Mouse (Mus musculus) kidney, postnatal 25 days (tissue): ENCODE data around the gene Fgfr2.

Experiments used
- DNase-seq, 2 experiments: peaks; one replicate each; pipeline ENCODE4 v3.0.0; 2021; ENCODE audit warnings: mixed read lengths in 2 of 2

The Fgfr2 gene

DNA sequence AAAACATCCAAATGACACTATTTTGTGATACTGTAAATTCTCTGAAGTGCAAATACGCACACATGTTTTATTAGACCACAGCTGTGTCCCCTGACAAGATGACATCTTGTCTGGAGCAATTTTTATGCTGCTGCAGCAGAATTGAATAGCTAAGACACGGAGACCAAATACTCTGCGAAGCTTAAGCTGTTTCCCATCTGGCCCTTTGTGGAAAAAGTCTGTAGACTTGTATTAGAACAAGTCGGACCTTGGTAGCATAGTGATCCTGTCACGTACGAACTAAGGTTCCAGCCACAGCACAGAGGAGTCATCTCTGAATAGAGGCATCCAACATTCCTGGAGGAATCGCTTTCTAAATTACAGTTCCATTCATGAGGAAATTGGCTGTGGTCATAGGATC, 2138.9 kb downstream of the Fgfr2 start:
- no peak for DNase-seq

DNA sequence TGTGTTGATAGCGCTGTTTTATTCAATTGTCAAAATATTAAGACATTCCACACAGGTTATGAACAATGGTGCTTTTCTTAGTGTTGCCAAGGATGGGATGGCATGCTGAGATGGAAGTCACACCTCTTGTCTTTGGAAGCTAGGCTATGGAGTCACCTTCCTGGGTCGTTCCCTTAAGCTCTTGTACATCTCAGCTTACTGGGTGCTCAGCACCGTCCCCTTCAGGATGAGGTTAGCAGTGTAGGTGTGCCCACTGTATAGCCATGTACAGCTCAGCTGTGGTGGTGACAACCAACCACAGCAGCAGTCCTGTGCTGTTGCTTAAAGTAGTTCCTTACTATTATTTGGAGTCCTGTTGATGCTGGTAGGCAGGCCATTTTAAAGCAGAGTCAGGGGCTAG, 2140.3 kb downstream of the Fgfr2 start:
- no peak for DNase-seq

DNA sequence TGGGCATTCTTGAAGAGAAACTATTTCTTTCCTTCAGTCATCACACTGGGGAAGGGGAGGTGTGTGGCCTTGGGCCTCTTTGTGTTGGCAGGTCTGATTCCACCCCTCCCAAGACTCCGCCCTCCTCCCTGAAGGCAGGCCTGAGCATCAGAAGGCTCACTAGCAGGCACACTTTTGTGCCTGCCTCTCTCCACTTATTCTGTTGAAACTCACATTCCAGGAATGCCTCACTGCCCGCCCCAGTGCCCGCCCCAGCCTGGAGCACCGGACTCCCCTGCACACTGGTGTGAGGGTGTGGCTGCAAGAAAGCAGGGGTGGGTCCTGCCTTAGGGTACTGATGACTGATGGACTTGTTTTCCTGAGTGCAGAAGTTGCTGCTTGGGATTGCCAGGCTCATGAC, 2140.8 kb downstream of the Fgfr2 start:
- DNase-seq = peak; percentile 41 to 68

DNA sequence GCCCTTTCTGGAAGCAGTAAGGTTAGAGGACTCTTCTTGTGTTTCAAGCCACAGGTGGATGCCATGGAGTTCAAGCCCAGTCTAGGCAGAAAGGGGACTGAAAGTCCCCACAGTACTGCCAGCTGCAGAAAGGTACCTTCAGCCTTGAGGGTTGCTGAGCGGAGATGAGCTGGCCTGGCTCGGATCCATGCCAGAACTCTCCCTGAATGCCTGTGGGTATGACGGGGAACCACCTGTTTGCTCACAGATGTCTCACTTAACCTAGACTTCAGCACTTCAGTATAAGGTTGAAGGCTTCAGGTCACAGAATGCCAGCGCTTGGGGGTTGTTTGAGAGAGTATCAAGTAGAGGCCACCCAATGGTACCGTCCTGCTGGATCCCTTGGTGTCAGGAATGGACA, 2143.0 kb downstream of the Fgfr2 start:
- DNase-seq = no peak

DNA sequence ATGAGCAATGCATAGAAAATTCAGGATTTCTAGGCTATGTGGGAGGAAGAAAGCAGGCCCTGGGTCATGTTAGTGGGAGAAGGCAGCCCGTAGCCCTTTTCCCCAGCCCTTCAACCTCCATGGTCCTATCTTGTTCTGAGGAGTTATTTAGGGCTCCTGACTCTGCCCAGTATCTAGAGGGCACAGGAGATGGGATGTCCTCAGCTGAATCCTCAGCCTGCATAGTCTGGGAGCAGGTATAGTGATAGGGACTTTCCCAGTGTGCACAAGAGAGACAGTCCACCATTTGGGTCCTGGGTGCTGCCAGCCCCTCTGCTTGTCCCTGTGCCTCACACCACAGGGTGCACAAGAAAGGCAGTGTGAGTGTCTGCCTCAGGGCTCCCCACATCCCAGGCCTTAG, 2144.6 kb downstream of the Fgfr2 start:
- DNase-seq = no peak

DNA sequence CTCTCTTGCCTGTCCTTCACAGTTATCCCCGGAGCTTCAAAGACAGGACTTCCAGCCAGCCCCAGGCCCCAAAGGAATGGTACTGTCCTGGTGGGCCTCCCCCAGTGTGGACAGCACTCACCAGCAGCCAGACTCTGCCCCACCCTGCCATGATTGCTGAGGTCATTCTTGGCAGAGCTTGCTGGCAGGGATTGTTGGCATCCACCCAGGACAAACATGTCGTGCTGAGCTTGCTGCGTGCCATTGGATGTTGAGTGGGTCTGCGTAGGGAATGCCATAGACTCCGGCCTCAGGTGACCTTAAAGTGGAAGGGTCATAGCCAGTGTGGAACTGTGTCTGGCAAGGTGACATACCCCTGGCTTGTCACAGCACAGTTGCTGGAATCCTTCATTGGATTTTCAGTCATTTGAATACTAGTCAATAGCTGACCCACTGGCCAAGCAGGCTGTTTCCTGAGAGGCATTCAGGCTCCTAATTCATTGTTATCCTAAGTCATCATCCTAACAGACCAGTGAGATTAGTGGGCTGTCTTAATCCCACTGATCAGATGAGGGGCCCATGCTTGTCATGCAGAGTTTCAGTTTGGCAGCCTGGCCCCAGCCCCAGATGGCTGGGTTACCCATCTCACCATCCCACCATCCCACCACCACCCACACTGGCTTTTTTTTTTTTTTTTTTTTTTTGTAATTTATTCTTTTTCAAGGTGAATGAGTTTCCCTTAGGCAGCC, 2145.2 kb downstream of the Fgfr2 start:
- peak; percentile 91 to 93 for DNase-seq

DNA sequence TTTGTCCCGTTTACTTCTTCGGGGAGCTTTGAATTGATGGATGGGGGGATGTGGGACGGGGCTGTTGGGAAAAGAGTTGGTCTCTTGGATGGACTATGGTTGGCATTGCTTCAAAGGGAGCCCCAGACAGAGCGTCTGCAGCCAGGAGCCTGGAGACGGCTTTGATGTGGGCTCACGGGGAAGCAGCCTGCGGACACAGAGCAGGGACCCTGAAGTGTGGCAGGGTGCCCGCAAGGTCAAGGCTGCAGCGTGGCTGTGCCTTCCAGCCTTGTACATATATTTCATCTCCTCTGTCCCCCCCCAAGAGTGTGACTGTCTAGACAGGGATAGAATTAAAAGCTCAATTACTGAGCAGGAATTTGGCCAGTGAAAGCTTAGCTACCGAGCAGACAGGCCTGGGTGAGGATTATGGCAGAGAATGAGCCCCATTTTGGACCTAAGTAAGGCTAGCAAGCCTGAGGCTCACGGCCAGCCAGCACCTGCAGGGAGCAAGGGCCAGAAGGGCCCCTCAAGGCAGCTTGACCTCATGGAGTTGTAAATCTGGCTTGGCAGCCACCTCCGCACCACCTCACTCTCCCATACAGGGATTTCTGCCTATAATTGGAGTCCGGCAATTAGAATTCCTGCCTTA, 2146.7 kb downstream of the Fgfr2 start:
- no peak for DNase-seq

DNA sequence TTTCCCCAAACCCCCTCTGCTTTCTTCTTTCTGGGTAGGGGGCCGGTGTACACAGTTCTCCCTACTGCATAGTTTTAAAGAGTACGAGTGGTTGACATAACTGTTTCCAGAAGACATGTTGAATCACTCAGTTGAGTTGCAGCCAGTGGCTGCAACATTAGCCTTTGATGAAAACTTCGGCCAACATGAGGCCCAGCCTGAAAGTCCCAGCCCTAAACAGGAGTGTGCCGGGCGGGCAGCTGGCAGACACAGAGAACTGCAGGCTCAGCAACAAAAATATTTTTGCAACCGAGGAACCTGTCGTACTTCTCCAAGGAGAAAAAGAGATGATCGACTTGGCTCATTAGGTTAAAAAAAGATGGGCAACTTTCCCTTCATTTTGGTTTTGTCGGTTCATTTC, 2150.4 kb downstream of the Fgfr2 start:
- DNase-seq = no peak

DNA sequence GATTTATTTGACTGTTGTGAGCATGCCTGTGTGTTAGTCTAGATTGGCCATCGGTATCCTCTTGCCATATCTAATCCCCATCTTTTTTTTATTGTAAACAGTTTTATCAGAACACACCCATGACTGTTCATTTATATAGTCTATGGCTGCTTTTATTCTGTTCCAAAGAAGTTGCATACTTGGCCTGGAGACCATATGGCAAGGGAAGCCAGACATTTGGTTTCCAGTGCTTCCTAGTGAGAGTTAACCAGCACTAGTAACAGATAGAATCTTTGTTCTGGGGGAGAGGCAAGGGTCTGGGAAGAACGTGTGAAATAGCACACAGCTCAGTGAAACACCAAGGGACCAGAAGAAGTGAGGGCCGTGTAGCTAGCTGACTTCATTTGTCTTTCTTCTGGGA, 2153.6 kb downstream of the Fgfr2 start:
- no peak for DNase-seq

DNA sequence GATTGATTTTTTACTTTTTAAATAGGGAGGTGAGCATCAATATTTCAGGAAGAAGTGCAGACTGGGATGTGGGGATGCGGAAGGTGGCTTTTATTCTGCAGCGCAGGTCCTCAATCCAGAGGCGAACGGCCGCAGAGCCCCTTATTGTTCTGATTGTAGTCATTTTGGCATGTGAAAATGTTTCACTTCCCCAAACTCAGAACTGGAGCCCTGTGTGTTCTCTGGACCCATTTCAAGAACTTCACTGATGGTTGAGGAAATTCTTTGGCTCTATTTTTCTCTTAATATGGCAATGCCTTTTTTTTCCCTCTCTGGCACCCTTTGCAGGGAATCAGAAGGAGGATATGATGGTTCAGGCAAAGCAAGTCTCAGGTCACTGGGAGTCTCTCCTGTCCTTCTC, 2154.1 kb downstream of the Fgfr2 start:
- DNase-seq = no peak

DNA sequence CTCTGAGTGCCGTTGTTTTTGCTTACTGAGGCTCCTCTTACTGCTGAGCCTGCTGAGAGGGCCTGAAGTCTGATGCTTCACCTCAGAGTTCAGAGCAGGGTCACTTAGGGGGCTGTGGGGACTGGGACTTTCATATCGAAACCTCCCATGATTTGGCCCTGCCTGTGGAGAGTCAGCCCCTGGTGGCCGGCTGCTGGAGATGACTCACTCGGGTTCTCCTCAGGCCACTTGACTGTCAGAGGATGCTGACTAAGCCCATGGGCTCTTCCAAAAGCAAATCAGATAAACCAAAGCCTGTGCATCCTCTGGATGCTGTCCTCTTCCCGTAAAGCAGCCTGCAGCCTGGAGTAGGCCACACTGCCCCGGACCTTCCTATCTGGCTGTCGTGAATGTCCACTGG, 2154.6 kb downstream of the Fgfr2 start:
- no peak for DNase-seq

DNA sequence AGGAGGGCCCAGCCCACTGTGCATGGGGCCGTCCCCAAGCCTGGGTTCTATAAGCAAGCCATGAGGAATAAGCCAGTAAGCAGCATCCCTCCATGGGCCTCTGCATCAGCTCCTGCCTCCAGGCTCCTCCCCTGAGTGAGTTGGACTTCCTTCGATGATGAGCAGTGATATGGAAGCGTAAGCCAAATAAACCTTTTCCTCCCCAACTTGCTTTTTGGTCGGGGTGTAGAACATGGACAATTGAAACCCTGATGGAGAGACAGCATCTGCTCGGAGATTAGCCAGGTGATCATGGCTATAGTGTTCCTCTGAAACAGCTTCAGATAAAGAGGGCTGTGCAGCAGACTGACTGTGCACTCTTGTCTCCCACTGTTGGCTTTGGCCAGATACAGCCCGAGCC, 2155.2 kb downstream of the Fgfr2 start:
- DNase-seq = no peak

DNA sequence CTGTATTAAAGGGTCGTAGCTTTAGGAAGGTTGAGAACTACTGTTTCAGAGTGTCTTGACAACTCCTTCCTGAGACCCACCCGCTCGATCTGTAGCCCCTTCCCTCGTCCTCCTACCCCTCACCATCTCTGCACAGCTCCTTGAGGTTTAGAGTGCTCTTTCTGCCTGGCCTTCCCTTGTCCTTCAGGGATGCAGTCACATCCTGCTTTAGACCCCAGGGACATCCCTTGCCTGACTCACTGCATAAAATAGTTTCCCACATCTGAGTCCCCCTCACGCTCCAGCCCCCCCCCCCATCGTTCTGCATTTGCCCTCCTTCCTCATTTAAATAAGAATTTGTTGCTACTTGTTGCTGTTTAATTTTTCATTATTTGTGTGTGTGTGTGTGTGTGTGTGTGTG, 2156.3 kb downstream of the Fgfr2 start:
- DNase-seq = no peak

DNA sequence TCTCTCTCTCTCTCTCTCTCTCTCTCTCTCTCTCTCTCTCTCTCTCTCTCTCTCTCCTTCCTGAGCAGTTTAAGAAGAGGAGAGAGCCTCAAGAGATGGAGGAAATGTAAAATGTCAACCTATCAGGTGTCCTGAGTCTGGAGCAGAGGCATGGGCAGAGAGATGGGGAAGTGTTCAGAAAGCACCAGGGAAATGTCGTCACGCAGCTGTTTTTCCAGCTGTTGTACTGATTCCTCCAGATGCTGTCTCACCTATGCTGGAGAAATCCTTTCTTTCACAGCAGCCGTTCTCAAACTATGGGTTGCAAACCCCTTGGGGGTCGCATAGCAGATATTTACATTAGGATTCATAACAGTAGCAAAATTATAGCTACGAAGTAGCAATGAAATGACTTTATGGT, 2156.7 kb downstream of the Fgfr2 start:
- DNase-seq = no peak

DNA sequence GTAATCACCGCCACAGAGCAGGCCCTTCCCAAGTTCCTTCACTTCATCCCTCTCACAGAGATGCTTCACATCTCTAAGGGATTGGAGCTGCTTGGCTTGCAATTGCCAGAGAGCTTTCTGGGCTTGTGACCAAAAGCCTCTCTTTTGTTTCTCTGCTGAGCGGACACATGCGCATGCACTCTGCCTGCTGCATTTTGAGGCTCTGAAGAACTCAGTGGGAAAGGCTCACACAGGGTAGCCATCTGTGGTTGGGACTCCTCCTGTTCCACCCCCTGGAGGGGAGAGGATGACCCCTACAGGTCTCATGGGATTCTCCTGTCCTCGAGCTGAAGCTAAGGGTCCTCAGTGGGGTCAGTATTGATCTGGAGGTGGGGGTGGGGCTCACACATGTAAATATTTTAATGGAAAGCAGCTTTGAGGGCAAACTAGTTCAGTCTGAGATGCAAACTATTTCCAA, 2157.2 kb downstream of the Fgfr2 start:
- DNase-seq = no peak

DNA sequence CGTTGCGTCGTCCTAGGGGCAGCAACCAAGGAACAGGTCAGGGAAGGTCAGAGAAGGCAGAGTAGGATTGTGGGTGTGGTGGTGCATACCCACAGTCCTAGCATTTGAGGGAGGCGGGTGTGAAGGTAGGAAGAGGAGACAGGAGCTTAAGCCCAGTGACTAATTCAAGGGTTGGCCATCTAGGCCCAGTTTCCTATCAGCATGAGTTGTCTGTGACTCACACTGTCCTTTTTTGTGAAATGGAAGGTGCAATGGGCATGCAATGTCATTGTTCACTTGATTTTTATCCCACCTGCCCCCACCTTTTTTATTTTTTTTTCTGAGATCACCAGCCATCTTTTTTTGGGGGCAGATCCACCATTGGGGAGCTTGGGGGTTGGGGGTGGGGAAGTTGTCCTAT, 2157.8 kb downstream of the Fgfr2 start:
- no peak for DNase-seq

DNA sequence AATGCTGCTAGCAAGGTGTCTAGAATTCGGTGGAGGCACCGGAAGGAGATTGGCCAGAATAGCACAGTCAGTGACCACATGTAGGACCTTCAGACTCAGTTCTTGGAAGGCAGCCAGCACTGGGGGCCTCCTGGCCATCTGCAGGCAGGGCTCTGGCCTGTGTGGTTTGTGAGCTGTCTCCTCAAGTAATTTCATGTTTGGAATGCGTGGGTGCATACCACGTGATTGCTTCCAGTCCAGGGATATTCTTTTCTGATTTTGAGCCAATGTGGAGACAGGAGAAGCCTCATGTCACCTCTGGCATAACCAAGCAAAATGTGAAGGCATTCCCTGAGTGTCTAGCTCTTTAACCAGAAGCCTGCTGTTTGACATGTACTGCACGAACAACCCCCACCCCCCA, 2158.5 kb downstream of the Fgfr2 start:
- peak; percentile 91 to 93 for DNase-seq

DNA sequence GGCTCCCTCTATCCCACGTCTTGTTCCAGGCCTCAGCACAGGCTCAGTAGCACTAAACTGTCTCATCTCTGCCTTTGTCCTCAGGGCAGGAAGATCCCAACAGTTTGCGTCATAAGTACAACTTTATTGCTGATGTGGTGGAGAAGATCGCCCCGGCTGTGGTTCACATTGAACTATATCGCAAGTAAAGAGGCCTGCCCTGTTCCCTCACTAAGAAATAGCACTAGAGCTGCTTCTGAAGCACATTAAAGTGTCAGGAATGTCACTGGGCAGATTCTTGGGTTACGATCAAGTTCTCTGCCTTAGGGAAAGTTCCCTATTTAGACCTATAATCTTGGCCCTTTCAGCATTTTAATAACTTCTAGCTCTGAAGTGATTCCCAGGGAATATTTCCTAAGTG, 2161.7 kb downstream of the Fgfr2 start:
- DNase-seq = no peak

DNA sequence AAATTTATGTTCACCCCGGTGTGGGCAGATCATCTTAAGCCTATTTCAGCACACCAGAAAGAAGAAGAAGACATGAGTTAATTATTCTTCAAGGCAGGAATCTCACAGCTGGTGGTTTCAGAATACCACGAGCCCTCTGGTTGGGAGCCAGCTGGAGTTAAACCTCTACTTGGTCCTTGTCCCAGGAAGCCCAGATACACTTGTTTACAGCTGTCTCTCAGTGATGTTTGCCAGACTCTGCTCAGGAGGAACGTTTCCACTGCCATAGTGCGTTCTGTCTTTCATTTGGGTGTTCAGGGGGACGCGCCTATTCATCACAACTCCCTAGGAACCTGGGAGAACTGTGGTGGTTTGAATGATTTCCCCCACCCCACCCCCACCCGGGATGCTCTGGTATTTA, 2163.3 kb downstream of the Fgfr2 start:
- DNase-seq = peak; percentile 87 to 90

DNA sequence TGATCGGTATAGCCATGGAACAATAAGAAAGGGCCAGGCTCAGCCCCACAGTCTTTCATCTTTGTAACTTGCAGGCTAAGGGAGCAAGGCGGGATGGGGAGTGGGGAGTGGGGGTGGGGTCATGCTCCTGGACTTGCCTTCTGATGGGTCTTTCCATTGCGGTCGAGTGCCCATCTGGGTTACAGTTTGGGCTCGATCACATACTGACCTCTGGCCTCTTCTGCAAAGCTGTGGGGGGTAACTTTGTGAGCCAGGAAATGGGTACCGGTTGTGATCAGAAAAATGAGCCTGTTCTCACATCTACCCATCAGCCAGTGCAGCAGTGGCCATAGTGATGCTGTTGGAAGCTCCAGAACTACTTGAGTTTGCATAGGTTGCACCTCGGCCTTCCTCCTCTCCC, 2164.6 kb downstream of the Fgfr2 start:
- peak; percentile 56 to 77 for DNase-seq

DNA sequence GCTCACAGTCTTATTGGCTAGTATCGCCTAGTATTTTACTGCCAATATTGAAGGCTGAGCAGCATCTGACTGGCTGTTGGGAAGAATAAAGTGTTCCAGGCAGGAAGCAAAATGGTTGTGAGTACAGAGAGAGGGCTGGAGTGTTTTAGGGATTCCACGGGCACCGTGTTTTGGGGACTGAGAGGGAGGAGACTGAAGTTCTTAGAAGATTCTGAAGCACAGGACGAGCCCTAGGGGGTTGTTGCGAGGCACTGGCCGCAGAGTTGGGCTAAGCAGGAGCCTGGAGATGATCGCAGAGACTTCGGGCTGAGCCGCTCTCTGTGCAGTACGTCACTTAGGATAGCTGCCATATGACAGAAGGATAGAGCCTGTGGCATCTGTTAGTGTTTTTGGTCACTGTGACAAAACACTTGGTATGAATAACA, 2169.0 kb downstream of the Fgfr2 start:
- no peak for DNase-seq

DNA sequence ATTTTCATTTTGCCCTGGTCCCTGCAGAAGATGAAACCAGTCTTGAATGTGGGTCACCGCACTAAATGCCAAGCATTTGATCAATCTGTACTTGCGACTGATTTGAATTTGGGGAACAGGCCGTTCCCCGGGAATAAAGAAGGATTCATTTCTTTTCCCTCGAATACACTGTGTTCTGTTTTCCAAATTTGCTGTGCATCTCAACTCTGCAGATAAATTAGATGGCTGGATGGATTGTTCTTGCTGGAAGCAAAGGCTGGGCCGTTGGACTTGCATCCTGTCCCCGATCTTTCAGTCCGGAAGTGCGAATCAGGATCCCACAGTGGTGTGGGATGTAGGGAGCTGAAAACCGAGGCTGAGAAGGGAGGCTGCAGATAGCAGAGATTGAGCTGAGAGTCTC, 2169.8 kb downstream of the Fgfr2 start:
- DNase-seq = no peak

DNA sequence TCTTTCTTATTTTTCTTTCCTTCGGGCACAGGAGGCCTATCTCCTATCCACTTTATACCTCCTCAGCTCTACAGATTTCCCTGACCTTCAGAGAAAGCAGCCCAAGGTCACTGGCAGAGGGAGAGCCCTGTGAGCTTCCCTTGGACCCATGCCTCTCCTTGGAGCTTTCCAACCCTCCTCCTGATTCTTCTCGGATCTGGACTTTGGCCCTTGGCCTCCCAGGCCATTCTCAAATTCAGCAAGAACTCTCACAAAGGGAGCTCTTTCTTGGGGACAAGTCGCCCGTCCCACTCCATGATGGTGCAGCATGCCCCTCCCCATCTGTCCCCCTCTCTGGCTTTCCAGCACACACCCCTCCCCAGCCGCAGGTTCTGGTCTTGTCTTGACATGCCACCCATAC, 2172.1 kb downstream of the Fgfr2 start:
- DNase-seq = peak; percentile 60 to 80

DNA sequence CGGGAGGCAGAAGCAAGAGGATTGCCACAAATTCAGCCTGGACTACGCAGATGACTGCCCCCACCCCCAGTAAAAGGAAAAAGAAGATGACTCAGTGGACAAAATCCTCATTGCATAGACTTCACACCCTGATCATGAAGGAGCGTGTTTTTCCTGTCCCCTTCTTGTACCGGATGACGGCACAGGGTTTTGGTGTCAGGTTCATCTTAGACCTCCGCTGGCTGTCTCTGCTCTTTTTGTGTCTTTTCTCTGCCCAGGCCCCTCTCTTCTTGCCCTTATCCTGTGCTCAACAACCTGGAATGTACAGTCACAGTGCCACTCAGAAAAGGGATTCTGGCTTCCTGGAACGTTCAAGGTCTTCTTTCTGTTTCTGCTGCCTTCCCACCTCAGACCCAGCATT, 2172.7 kb downstream of the Fgfr2 start:
- DNase-seq = no peak

DNA sequence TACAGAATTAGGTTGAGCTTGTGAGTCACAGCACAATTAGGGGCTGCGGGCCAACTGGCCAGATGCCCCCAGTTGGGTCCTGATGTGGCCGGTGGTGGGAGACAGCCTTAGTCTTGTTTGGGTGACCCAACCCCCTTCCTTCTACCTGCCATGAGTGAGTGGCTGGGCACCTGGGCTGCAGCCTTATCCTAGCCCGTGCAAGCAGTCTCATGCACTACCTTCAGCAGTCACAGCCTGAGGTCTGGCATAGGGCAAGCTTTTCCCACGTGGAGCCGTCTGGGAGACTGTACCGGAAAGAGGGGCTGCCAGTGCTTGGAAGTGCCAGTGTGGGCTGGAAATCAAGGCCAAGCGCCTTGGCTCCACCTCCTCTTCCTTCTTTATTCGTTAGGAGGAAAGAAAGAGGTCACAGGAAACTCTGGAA, 2173.8 kb downstream of the Fgfr2 start:
- DNase-seq = peak; percentile 55 to 73
